Mouse (Mus musculus) limb, embryonic 12.5 days (tissue): ENCODE results near the gene Rpap1. TPM values are rescaled to one million over a fixed set of nuclear protein-coding genes. Genes with fewer than 3 reads are reported as not detected.

ENCODE experiments used
- ATAC-seq: fragments of 200-750 bp; cut with Nextera tagmentation; 2 replicates; pipeline ENCODE4 v1.8.0; 2017; ENCODE audit warnings: low read depth, moderate TSS enrichment; ENCODE audit not compliant: insufficient number of reproducible peaks, insufficient read depth, low FRiP score, low TSS enrichment
- H3K27ac ChIP-seq: fragments of 300-500 bp; sonication (generic); 2 replicates; pipeline ENCODE4 v1.5.1; 2016; ENCODE audit warnings: mild to moderate bottlenecking, moderate library complexity
- H3K27me3 ChIP-seq: fragments of 300-500 bp; sonication (generic); 2 replicates; pipeline ENCODE4 v1.6.1; 2016; ENCODE audit warnings: mild to moderate bottlenecking, moderate library complexity
- H3K36me3 ChIP-seq: fragments of 300-500 bp; sonication (generic); 2 replicates; pipeline ENCODE4 v1.6.1; 2016; ENCODE audit warnings: mild to moderate bottlenecking, moderate library complexity
- H3K4me1 ChIP-seq: fragments of 300-500 bp; sonication (generic); replicated peaks from 2 replicates; pipeline ENCODE4 v1.6.1; 2016
- H3K4me2 ChIP-seq: fragments of 300-500 bp; sonication (generic); 2 replicates; pipeline ENCODE4 v1.6.1; 2016; ENCODE audit warnings: mild to moderate bottlenecking, moderate library complexity
- H3K4me3 ChIP-seq: fragments of 300-500 bp; sonication (generic); replicated peaks from 2 replicates; pipeline ENCODE4 v1.5.1; 2016; ENCODE audit warnings: mild to moderate bottlenecking
- H3K9ac ChIP-seq: fragments of 300-500 bp; sonication (generic); replicated peaks from 2 replicates; pipeline ENCODE4 v1.6.1; 2016; ENCODE audit warnings: mild to moderate bottlenecking, moderate library complexity
- H3K9me3 ChIP-seq: fragments of 300-500 bp; sonication (generic); 2 replicates; pipeline ENCODE4 v1.6.1; 2016; ENCODE audit warnings: mild to moderate bottlenecking, moderate library complexity
- WGBS: fragments of 180-500 bp; shearing (Covaris S2); methylation state at CpG from one replicate; pipeline ENCODE4 v1.1.7; 2016; 5-methylcytosine and 5-hydroxymethylcytosine counted together
- polyA plus RNA-seq: library from polyadenylated mRNA; unstranded; fragments of >200 nt; fragmentation: Nextera tagmentation; extraction: Ambion mirVana; gene quantifications from 2 replicates; pipeline ENCODE4 v1.2.1, GENCODE M21; 2016

Gene Rpap1
- polyA plus RNA-seq, 1 experiment from 2014 or later = 35.7 TPM

- Histone ChIP-seq H3K4me1 (peaks cover 30% of the 10 kb centered on the region), H3K9me3 (no peaks in the 10 kb centered on the region), H3K27me3 (peaks cover 27% of the 10 kb centered on the region), H3K27ac (no peak overlapping the region), H3K4me2 (peak overlapping the region; percentile 88), H3K9ac (no peak overlapping the region), H3K4me3 (no peak overlapping the region), H3K36me3 (peaks cover 3% of the 10 kb centered on the region; the same call in 1 of the 2 replicates)
- no peak for ATAC-seq
- 14% methylated on average over 13 of the region's 13 CpGs for WGBS
Observed at GRCm38 (mm10) chr2:119798246-119798927, 11.1 kb upstream of the Rpap1 start.

GRCm38 (mm10) chr2:119797279-119797783 lies 10.0 kb upstream of the Rpap1 start, which contains the start of gene Tyro3:
Tyro3 (plus strand) TSS chr2:119797733.
- WGBS = 64% methylated on average over 5 of the region's 5 CpGs
- no peak within 1 kb of the TSS for H3K4me3 ChIP-seq
- H3K36me3 ChIP-seq = no peaks in the 10 kb centered on the region
- H3K4me1 ChIP-seq = peaks cover 19% of the 10 kb centered on the region
- no peak within 1 kb of the TSS for H3K27ac ChIP-seq
- H3K9me3 ChIP-seq = no peaks in the 10 kb centered on the region
- no peak for ATAC-seq
- peaks cover 27% of the 10 kb centered on the region for H3K27me3 ChIP-seq
- H3K9ac ChIP-seq = no peak within 1 kb of the TSS
- H3K4me2 ChIP-seq = no peak within 1 kb of the TSS

GRCm38 (mm10) chr2:119789996-119790395 lies 2.7 kb upstream of the Rpap1 start:
- Histone ChIP-seq H3K9me3 (no peaks in the 10 kb centered on the region), H3K9ac (no peak overlapping the region), H3K4me2 (no peak overlapping the region), H3K4me3 (no peak overlapping the region), H3K27ac (no peak overlapping the region), H3K36me3 (peaks cover 3% of the 10 kb centered on the region), H3K27me3 (0 out of 2 replicates have a peak, but pooled peaks cover 5% of the 10 kb centered on the region), H3K4me1 (peaks cover 7% of the 10 kb centered on the region; the same call in 1 of the 2 replicates)
- no peak for ATAC-seq
- 82% methylated on average over 2 of the region's 2 CpGs for WGBS

- H3K36me3 ChIP-seq = peaks cover 82% of the 10 kb centered on the region
- H3K27ac ChIP-seq = no peak overlapping the region
- ATAC-seq = no peak
- 95% methylated on average over 6 of the region's 6 CpGs for WGBS
- H3K4me3 ChIP-seq = no peak overlapping the region
- H3K9ac ChIP-seq = no peak overlapping the region
- H3K27me3 ChIP-seq = peaks cover 5% of the 10 kb centered on the region
- no peaks in the 10 kb centered on the region for H3K9me3 ChIP-seq
- H3K4me1 ChIP-seq = no peaks in the 10 kb centered on the region
- no peak overlapping the region for H3K4me2 ChIP-seq
Observed at GRCm38 (mm10) chr2:119767246-119767645, 20.1 kb downstream of the Rpap1 start.

- H3K27ac ChIP-seq = no peak overlapping the region
- ATAC-seq = no peak
- no peak overlapping the region for H3K4me2 ChIP-seq
- H3K36me3 ChIP-seq = peaks cover 49% of the 10 kb centered on the region
- peaks cover 36% of the 10 kb centered on the region for H3K27me3 ChIP-seq
- 77% methylated on average over 4 of the region's 4 CpGs for WGBS
- no peaks in the 10 kb centered on the region for H3K9me3 ChIP-seq
- H3K9ac ChIP-seq = no peak overlapping the region
- H3K4me3 ChIP-seq = no peak overlapping the region
- H3K4me1 ChIP-seq = no peaks in the 10 kb centered on the region
Observed at GRCm38 (mm10) chr2:119763924-119764323, 23.4 kb downstream of the Rpap1 start.

GRCm38 (mm10) chr2:119762276-119762675 lies 25.1 kb downstream of the Rpap1 start:
- 73% methylated on average over 1 of the region's 1 CpGs for WGBS
- ATAC-seq = no peak
- Histone ChIP-seq H3K27ac (no peak overlapping the region), H3K4me1 (peaks cover 14% of the 10 kb centered on the region), H3K36me3 (peaks cover 38% of the 10 kb centered on the region), H3K4me3 (no peak overlapping the region), H3K27me3 (peaks cover 53% of the 10 kb centered on the region), H3K9me3 (no peaks in the 10 kb centered on the region), H3K4me2 (no peak overlapping the region), H3K9ac (no peak overlapping the region)

- WGBS = 13% methylated on average over 9 of the region's 9 CpGs
- Histone ChIP-seq H3K27me3 (peaks cover 72% of the 10 kb centered on the region), H3K4me3 (0 out of 2 replicates have a peak within 1 kb of the TSS, but pooled peaks have one; percentile 62)
Observed at GRCm38 (mm10) chr2:119760251-119760650, 27.1 kb downstream of the Rpap1 start, which contains the start of gene Ltk. Ltk (minus strand) TSS chr2:119760431.

GRCm38 (mm10) chr2:119758844-119759835 lies 28.2 kb downstream of the Rpap1 start:
- peaks cover 14% of the 10 kb centered on the region for H3K4me1 ChIP-seq
- peaks cover 10% of the 10 kb centered on the region for H3K36me3 ChIP-seq
- H3K9ac ChIP-seq = no peak overlapping the region
- H3K4me3 ChIP-seq = peak overlapping the region; percentile 62
- H3K4me2 ChIP-seq = peak overlapping the region; percentile 99
- H3K27ac ChIP-seq = no peak overlapping the region
- no peaks in the 10 kb centered on the region for H3K9me3 ChIP-seq
- ATAC-seq = no peak
- H3K27me3 ChIP-seq = peaks cover 83% of the 10 kb centered on the region
- WGBS = 4% methylated on average over 44 of the region's 44 CpGs

More at GRCm38 (mm10) chr2:119760251-119760650, 27.1 kb downstream of the Rpap1 start, which contains the start of gene Ltk:
- Histone ChIP-seq H3K27ac (no peak within 1 kb of the TSS), H3K4me2 (peak within 1 kb of the TSS; percentile 99; the same call in 1 of the 2 replicates), H3K36me3 (peaks cover 21% of the 10 kb centered on the region), H3K9me3 (no peaks in the 10 kb centered on the region), H3K9ac (no peak within 1 kb of the TSS), H3K4me1 (peaks cover 14% of the 10 kb centered on the region)
- ATAC-seq = no peak

GRCm38 (mm10) chr2:119758101-119758843 lies 29.1 kb downstream of the Rpap1 start:
- Histone ChIP-seq H3K9me3 (no peaks in the 10 kb centered on the region), H3K27me3 (peaks cover 91% of the 10 kb centered on the region), H3K36me3 (peaks cover under 1% of the 10 kb centered on the region; the same call in 1 of the 2 replicates), H3K4me3 (peak overlapping the region; percentile 62), H3K4me1 (peaks cover 14% of the 10 kb centered on the region), H3K4me2 (peak overlapping the region; percentile 99), H3K27ac (no peak overlapping the region), H3K9ac (peak overlapping the region; percentile 62)
- ATAC-seq = peak; percentile 38; the same call in 1 of the 2 replicates
- under 1% methylated on average over 71 of the region's 77 CpGs for WGBS

GRCm38 (mm10) chr2:119757601-119758100 lies 29.7 kb downstream of the Rpap1 start:
- H3K27ac ChIP-seq = no peak overlapping the region
- WGBS = 4% methylated on average over 31 of the region's 31 CpGs
- no peak for ATAC-seq
- H3K36me3 ChIP-seq = no peaks in the 10 kb centered on the region
- peaks cover 14% of the 10 kb centered on the region for H3K4me1 ChIP-seq
- no peaks in the 10 kb centered on the region for H3K9me3 ChIP-seq
- H3K4me3 ChIP-seq = peak overlapping the region; percentile 62
- peak overlapping the region; percentile 99 for H3K4me2 ChIP-seq
- peaks cover 97% of the 10 kb centered on the region for H3K27me3 ChIP-seq
- H3K9ac ChIP-seq = peak overlapping the region; percentile 62
